Mouse (Mus musculus) urinary bladder, adult 2 months (tissue): ENCODE measurements around the gene Vwce. TPM values are rescaled to one million over a fixed set of nuclear protein-coding genes. Genes with fewer than 3 reads are reported as not detected.

Experiments
- DNase-seq: peaks from one replicate; pipeline ENCODE4 v3.0.0; 2022; ENCODE audit warnings: low spot score
- polyA plus RNA-seq: library from polyadenylated mRNA; depleted of rRNA; stranded (reverse); fragments of >200 nt; gene quantifications from 2 replicates; pipeline ENCODE4 v1.2.3, GENCODE M21; 2012; rRNA removed

Gene Vwce
- polyA plus RNA-seq, 1 experiment, result 0.07 TPM

- DNase-seq, result no peak
These were observed 80.9 kb downstream of the Vwce start for GRCm38 (mm10) chr19:10714682-10715475.

- no peak for DNase-seq
These were observed 81.5 kb downstream of the Vwce start for GRCm38 (mm10) chr19:10715476-10715875.

Other genes starting within 250 kb of the Vwce start
- gene Syt7, start 245.1 kb upstream of the Vwce start, polyA plus RNA-seq, result 1.2 TPM in 2 replicates
- 2.9 and 3.3 TPM in 2 replicates for gene Lrrc10b, start 176.7 kb upstream of the Vwce start, polyA plus RNA-seq
- 0.26 and 0.44 TPM in 2 replicates for gene Ppp1r32, start 151.3 kb upstream of the Vwce start, polyA plus RNA-seq
- 61.3 and 68.7 TPM in 2 replicates for gene Cpsf7, start 108.9 kb upstream of the Vwce start, polyA plus RNA-seq
- gene Sdhaf2, start 108.1 kb upstream of the Vwce start, polyA plus RNA-seq, result 50.8 and 52.0 TPM in 2 replicates
- 25.0 and 35.7 TPM in 2 replicates for gene Tmem216, start 78.0 kb upstream of the Vwce start, polyA plus RNA-seq
- 30.8 and 35.8 TPM in 2 replicates for gene Cyb561a3, start 57.0 kb upstream of the Vwce start, polyA plus RNA-seq
- 15.8 and 19.2 TPM in 2 replicates for gene Tmem138, start 56.9 kb upstream of the Vwce start, polyA plus RNA-seq
- gene Ddb1, start 28.9 kb upstream of the Vwce start, polyA plus RNA-seq, result 149 and 160 TPM in 2 replicates
- gene Tkfc, start 28.6 kb upstream of the Vwce start, polyA plus RNA-seq, result 11.1 and 11.9 TPM in 2 replicates
- 0.08 TPM in 1 of 2 replicates, not detected in the other for gene Pga5, start 43.9 kb downstream of the Vwce start, polyA plus RNA-seq
- gene Vps37c, start 54.5 kb downstream of the Vwce start, polyA plus RNA-seq, result 14.5 and 17.5 TPM in 2 replicates
- gene Cd5, start 104.8 kb downstream of the Vwce start, polyA plus RNA-seq, result 0.50 and 0.65 TPM in 2 replicates
- gene Cd6, start 195.8 kb downstream of the Vwce start, polyA plus RNA-seq, result 0.39 and 0.50 TPM in 2 replicates
- gene Slc15a3, start 205.5 kb downstream of the Vwce start, polyA plus RNA-seq, result 0.99 and 1.7 TPM in 2 replicates
- gene Tmem132a, start 235.7 kb downstream of the Vwce start, polyA plus RNA-seq, result 14.7 and 16.5 TPM in 2 replicates
- 132 and 133 TPM in 2 replicates for gene Tmem109, start 247.8 kb downstream of the Vwce start, polyA plus RNA-seq